Mouse (Mus musculus) neural tube, embryonic 14.5 days (tissue): ENCODE measurements around the gene Nfib. TPM values are rescaled to one million over a fixed set of nuclear protein-coding genes. Genes with fewer than 3 reads are reported as not detected.

Source experiments
- ATAC-seq: fragments of 200-750 bp; cut with Nextera tagmentation; 2 replicates; pipeline ENCODE4 v1.8.0; 2017; ENCODE audit warnings: low read depth, mild to moderate bottlenecking, moderate TSS enrichment, moderate library complexity
- H3K27ac ChIP-seq: fragments of 300-500 bp; sonication (generic); 2 replicates; pipeline ENCODE4 v1.5.1; 2014; ENCODE audit warnings: low read depth, mild to moderate bottlenecking, control low read depth, low read length, moderate library complexity, mixed read lengths
- H3K27me3 ChIP-seq: fragments of 300-500 bp; sonication (generic); 2 replicates; pipeline ENCODE4 v1.6.1; 2014; ENCODE audit warnings: low read length; ENCODE audit not compliant: control insufficient read depth, insufficient read depth
- H3K36me3 ChIP-seq: fragments of 300-500 bp; sonication (generic); 2 replicates; pipeline ENCODE4 v1.6.1; 2014; ENCODE audit warnings: low read length, mixed read lengths; ENCODE audit not compliant: control insufficient read depth, insufficient read depth
- H3K4me1 ChIP-seq: fragments of 300-500 bp; sonication (generic); 2 replicates; pipeline ENCODE4 v1.6.1; 2014; ENCODE audit warnings: low read length; ENCODE audit not compliant: control insufficient read depth, insufficient read depth
- H3K4me2 ChIP-seq: fragments of 300-500 bp; sonication (generic); 2 replicates; pipeline ENCODE4 v1.6.1; 2014; ENCODE audit warnings: mild to moderate bottlenecking, low read depth, low read length, control low read depth
- H3K4me3 ChIP-seq: fragments of 300-500 bp; sonication (generic); 2 replicates; pipeline ENCODE4 v1.5.1; 2014; ENCODE audit warnings: low read depth, low read length, control low read depth, mixed read lengths
- H3K9ac ChIP-seq: fragments of 300-500 bp; sonication (generic); replicated peaks from 2 replicates; pipeline ENCODE4 v1.6.1; 2014; ENCODE audit warnings: low read depth, mild to moderate bottlenecking, control low read depth, low read length, mixed read lengths
- H3K9me3 ChIP-seq: fragments of 300-500 bp; sonication (generic); 2 replicates; pipeline ENCODE4 v1.6.1; 2016; ENCODE audit warnings: low read length; ENCODE audit not compliant: control insufficient read depth
- WGBS: fragments of 180-500 bp; shearing (Covaris S2); extraction: QIAGEN DNeasy Blood & Tissue Kit; methylation state at CpG from one replicate; pipeline ENCODE4 v1.1.7; 2014; 5-methylcytosine and 5-hydroxymethylcytosine counted together
- polyA plus RNA-seq: library from polyadenylated mRNA; unstranded; fragments of >200 nt; fragmentation: Nextera tagmentation; extraction: Ambion mirVana; gene quantifications from 2 replicates; pipeline ENCODE4 v1.2.1, GENCODE M21; 2014

Gene Nfib
- polyA plus RNA-seq, 1 experiment from 2014 or later: 111 TPM

- Histone ChIP-seq H3K4me1 (peaks cover 8% of the 10 kb centered on the region; the same call in 1 of the 2 replicates), H3K27me3 (no peaks in the 10 kb centered on the region), H3K36me3 (no peaks in the 10 kb centered on the region), H3K9me3 (no peaks in the 10 kb centered on the region), H3K4me2 (no peak overlapping the region), H3K4me3 (no peak overlapping the region), H3K27ac (no peak overlapping the region), H3K9ac (no peak overlapping the region)
- ATAC-seq: no peak
- 86% methylated on average over 4 of the region's 4 CpGs for WGBS
Observed at GRCm38 (mm10) chr4:82452905-82453304, 252.6 kb downstream of the Nfib start.

GRCm38 (mm10) chr4:82447061-82447671 lies 258.4 kb downstream of the Nfib start:
- H3K4me2 ChIP-seq: no peak overlapping the region
- H3K4me1 ChIP-seq: peaks cover 13% of the 10 kb centered on the region
- ATAC-seq: peak; percentile 73; the same call in 1 of the 2 replicates
- no peaks in the 10 kb centered on the region for H3K27me3 ChIP-seq
- H3K9me3 ChIP-seq: no peaks in the 10 kb centered on the region
- H3K27ac ChIP-seq: peak overlapping the region; percentile 55; the same call in 1 of the 2 replicates
- WGBS: 10% methylated on average over 8 of the region's 8 CpGs
- H3K4me3 ChIP-seq: no peak overlapping the region
- no peaks in the 10 kb centered on the region for H3K36me3 ChIP-seq
- H3K9ac ChIP-seq: no peak overlapping the region

- no peaks in the 10 kb centered on the region for H3K27me3 ChIP-seq
- H3K4me2 ChIP-seq: no peak overlapping the region
- H3K4me3 ChIP-seq: no peak overlapping the region
- H3K27ac ChIP-seq: no peak overlapping the region
- no peak overlapping the region for H3K9ac ChIP-seq
- H3K36me3 ChIP-seq: no peaks in the 10 kb centered on the region
- ATAC-seq: no peak
- peaks cover 11% of the 10 kb centered on the region for H3K4me1 ChIP-seq
- WGBS: 78% methylated on average over 1 of the region's 1 CpGs
- no peaks in the 10 kb centered on the region for H3K9me3 ChIP-seq
Observed at GRCm38 (mm10) chr4:82444078-82444477, 261.5 kb downstream of the Nfib start.

GRCm38 (mm10) chr4:82443441-82443840 lies 262.1 kb downstream of the Nfib start:
- WGBS: 94% methylated on average over 5 of the region's 5 CpGs
- no peak overlapping the region for H3K4me2 ChIP-seq
- peaks cover 11% of the 10 kb centered on the region for H3K4me1 ChIP-seq
- no peak overlapping the region for H3K9ac ChIP-seq
- H3K27ac ChIP-seq: no peak overlapping the region
- no peak overlapping the region for H3K4me3 ChIP-seq
- no peaks in the 10 kb centered on the region for H3K27me3 ChIP-seq
- no peaks in the 10 kb centered on the region for H3K36me3 ChIP-seq
- no peak for ATAC-seq
- H3K9me3 ChIP-seq: no peaks in the 10 kb centered on the region

- no peak for ATAC-seq
- H3K9me3 ChIP-seq: no peaks in the 10 kb centered on the region
- H3K4me3 ChIP-seq: no peak overlapping the region
- H3K4me1 ChIP-seq: peaks cover 14% of the 10 kb centered on the region
- H3K4me2 ChIP-seq: no peak overlapping the region
- no peaks in the 10 kb centered on the region for H3K27me3 ChIP-seq
- no peaks in the 10 kb centered on the region for H3K36me3 ChIP-seq
- no peak overlapping the region for H3K27ac ChIP-seq
- no peak overlapping the region for H3K9ac ChIP-seq
- WGBS: 69% methylated on average over 5 of the region's 5 CpGs
Observed at GRCm38 (mm10) chr4:82443003-82443402, 262.5 kb downstream of the Nfib start.

GRCm38 (mm10) chr4:82440606-82441005 lies 264.9 kb downstream of the Nfib start:
- no peak for ATAC-seq
- H3K27me3 ChIP-seq: no peaks in the 10 kb centered on the region
- no peak overlapping the region for H3K27ac ChIP-seq
- no peaks in the 10 kb centered on the region for H3K36me3 ChIP-seq
- no peak overlapping the region for H3K9ac ChIP-seq
- no peak overlapping the region for H3K4me2 ChIP-seq
- 91% methylated on average over 2 of the region's 2 CpGs for WGBS
- H3K4me3 ChIP-seq: no peak overlapping the region
- peaks cover 6% of the 10 kb centered on the region; the same call in 1 of the 2 replicates for H3K4me1 ChIP-seq
- no peaks in the 10 kb centered on the region for H3K9me3 ChIP-seq

- H3K4me1 ChIP-seq: peaks cover 8% of the 10 kb centered on the region; the same call in 1 of the 2 replicates
- 47% methylated on average over 8 of the region's 8 CpGs for WGBS
Observed at GRCm38 (mm10) chr4:82439813-82440212, 265.7 kb downstream of the Nfib start.

GRCm38 (mm10) chr4:82438631-82439030 lies 266.9 kb downstream of the Nfib start:
- Histone ChIP-seq H3K9ac (no peak overlapping the region), H3K27me3 (no peaks in the 10 kb centered on the region), H3K9me3 (no peaks in the 10 kb centered on the region), H3K27ac (no peak overlapping the region), H3K36me3 (no peaks in the 10 kb centered on the region), H3K4me2 (no peak overlapping the region), H3K4me1 (peaks cover 8% of the 10 kb centered on the region), H3K4me3 (no peak overlapping the region)
- no peak for ATAC-seq
- WGBS: 89% methylated on average over 5 of the region's 5 CpGs

More at GRCm38 (mm10) chr4:82439813-82440212, 265.7 kb downstream of the Nfib start:
- ATAC-seq: no peak
- Histone ChIP-seq H3K36me3 (no peaks in the 10 kb centered on the region), H3K9ac (no peak overlapping the region), H3K4me2 (no peak overlapping the region), H3K27me3 (no peaks in the 10 kb centered on the region), H3K4me3 (no peak overlapping the region), H3K27ac (no peak overlapping the region), H3K9me3 (no peaks in the 10 kb centered on the region)

- H3K27ac ChIP-seq: no peak overlapping the region
- no peaks in the 10 kb centered on the region for H3K27me3 ChIP-seq
- H3K9ac ChIP-seq: no peak overlapping the region
- H3K4me3 ChIP-seq: no peak overlapping the region
- 65% methylated on average over 12 of the region's 12 CpGs for WGBS
- H3K4me2 ChIP-seq: no peak overlapping the region
- no peak for ATAC-seq
- H3K9me3 ChIP-seq: no peaks in the 10 kb centered on the region
- no peaks in the 10 kb centered on the region for H3K36me3 ChIP-seq
- H3K4me1 ChIP-seq: peaks cover 8% of the 10 kb centered on the region
Observed at GRCm38 (mm10) chr4:82437533-82438318, 267.8 kb downstream of the Nfib start.
